Mouse (Mus musculus) kidney, adult 2 months (tissue): ENCODE measurements around the gene Aspscr1.

Experiments
- CTCF ChIP-seq: fragments of 200-500 bp; conservative IDR thresholded peaks from 2 replicates; pipeline ENCODE4 v1.5.1; 2011; ENCODE audit warnings: low read depth, mild to moderate bottlenecking, control low read depth, low read length, moderate library complexity, mixed read lengths; ENCODE audit not compliant: insufficient read depth, insufficient read length
- POLR2A ChIP-seq: fragments of 200-500 bp; IDR thresholded peaks from one replicate; pipeline ENCODE4 v1.6.1; 2011; ENCODE audit warnings: low read depth, low read length, control low read depth

DNA sequence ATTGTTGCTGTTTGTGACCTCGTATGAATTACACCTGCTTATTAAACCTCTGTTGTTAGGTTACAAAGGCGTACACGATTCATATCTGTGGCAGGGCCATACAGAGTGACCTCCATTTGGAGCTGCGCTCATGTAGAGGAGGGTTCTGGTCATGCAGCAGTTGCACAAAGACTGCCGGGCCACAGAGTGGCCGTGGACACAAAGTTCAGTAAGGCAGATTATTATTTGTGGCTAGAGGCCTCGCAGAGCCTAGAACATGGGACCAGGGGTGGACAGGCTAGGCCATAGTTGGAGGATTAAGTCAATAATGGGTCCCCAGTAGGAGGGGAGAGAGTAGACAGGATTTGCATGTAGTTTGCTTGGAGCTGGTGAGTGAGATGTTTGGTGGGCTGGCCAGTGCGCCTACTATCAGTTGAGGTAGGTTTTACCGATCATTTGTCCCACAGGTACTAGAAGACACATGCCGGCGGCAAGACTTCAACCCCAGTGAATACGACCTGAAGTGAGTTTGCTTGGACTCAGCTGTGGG, 885 bp downstream of the Aspscr1 start:
- TF ChIP-seq POLR2A (no peak), CTCF (no peak)
